Mouse (Mus musculus): ENCODE data around the gene Tnfsf12.

Gene Tnfsf12

DNA sequence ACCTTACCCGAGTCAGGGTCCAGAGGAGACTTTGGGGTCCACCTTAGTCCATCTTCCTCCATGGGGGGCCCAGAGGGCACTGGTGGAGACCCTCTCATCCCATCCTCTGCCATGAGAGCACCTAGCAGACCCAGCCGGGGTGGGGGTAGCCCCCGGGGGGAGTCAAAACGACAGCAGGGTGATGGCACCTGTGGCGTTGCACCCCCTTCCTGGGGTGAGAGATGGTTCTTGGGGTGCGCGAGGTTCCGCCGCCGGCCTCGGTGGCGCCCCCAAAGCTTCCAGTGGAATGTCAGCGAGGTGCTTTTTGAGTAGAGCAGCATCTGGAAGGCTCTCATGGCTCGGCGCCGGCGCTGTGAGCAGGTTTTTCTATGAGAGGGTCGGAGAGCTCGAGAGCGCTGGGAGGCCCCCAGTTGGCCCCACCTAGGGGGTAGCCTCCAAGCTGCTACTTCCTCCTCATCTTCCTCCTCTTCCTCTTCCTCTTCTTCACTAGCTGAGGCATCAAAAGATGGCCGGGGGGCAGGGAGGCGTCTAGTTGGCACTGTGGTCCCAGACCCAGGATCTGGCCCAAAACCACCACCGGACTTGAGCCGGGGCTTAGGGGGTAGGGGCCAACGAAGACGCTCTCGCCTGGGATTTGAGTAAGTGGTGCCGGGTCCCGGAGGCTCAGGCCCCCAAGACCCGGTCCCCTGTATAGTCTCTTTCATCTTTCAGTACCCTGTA lies 15.4 kb downstream of the Tnfsf12 start:
- no peak for DNase-seq

DNA sequence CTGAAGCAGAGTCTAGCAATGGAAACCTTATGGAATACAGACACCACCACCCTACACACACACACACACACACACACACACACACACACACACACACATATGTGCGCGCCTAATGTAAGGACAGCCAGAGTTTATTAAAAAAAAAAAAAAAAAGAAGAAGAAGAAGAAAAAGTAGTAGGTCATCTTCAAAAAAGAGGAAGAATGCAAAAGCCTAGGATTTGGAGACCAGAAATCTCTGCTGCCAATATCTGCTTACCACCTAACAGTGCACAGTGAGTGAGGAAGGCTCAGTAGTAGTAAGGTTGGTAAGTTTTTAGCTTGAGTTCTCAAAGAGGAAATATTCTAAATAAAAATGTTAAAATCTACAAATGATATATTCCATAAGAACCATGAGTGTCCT lies 16.5 kb downstream of the Tnfsf12 start:
- no peak for DNase-seq

DNA sequence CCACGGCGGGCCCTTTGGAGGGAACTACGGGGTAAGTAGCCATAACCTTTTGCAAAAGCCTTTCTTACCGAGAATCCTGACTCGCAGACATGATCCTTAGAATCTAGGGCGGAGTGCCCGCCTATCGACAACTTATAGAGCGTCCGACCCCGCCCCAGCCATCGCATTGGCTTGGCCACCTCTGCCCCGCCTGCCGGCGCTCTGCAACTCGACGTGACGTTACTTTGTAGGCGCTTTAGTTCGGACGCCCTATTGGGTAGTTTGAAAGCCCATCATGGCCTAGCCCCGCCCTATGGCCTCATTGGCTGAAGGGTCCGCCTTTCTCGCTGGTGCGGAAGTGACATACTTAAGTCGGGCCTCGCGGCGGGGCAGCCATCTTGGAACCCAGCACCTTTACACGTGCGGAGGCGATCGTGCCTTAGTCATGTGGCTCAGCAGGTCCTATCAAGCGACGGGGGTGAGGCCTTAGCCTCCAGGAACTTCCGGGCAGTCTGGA lies 23.4 kb downstream of the Tnfsf12 start, which contains the start of gene Eif4a1:
TSS of gene Eif4a1 (minus strand) at position 213 of the 496 bp plus-strand sequence.
- DNase-seq = peak; percentile 100

DNA sequence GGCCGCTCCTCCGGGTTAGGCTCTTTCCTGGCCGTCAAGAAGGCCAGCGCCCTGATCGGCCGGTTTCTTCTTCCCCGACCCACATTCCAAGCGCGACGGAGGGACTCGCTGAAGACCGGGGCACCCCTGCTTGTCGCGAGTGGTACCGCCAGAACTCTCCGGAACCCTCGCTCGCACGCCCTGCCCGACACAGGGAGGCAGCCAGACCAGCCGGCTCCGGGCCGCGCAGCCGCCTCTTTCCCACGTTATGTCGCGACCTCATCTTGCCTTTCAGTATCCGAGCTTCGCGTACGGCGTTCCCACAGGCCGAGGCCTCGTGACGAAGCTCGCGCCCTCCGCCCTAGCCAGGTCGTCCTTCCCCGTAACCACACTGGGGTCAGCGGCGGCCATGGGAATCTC lies 23.9 kb downstream of the Tnfsf12 start:
- DNase-seq = peak in 1 of 2 experiments; percentile 69

DNA sequence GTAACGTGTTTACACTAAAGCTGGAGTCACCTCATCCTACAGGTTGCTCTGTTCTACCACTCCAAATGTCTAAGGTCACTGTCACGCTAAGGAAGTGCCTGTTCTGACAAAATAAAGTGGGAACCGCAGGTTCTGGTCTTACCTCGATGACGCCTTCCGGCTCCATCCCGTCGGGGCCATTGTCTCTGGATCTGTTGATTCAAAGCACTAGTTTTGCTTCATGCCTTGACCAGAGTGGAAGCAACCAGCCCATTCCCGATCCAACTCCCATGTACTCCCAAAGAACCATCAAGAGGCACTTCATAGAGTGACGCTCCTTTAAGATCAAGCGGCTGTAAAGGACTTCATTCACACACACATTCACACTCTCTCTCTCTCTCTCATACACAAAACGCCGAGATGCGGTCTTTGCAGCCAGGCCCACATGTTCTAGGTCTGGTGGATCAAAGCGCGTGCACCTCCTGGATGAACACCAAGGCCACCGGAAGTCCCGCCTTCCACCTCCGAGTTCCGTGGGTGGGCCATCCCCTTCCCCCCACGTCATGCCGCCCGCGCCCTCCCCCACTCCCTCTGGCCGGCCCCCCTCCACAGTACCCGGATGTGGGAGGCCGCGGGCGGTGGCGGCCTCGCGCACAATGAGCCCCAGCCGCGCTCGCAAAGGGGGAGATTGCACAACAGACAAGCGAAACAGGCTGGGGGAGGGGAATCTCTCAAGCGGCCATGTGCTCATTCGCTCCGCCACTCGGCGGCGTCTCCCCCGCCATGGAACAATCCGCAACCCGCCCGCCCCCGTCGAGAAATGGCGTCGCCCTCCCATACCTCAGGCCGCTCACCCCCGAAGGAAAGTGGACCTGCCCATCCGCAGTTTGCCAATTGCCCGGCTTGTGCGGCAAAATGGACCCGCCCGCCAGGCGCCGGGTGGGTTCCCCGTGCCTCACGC lies 24.6 kb downstream of the Tnfsf12 start:
- peak; percentile 90 to 92 for DNase-seq

DNA sequence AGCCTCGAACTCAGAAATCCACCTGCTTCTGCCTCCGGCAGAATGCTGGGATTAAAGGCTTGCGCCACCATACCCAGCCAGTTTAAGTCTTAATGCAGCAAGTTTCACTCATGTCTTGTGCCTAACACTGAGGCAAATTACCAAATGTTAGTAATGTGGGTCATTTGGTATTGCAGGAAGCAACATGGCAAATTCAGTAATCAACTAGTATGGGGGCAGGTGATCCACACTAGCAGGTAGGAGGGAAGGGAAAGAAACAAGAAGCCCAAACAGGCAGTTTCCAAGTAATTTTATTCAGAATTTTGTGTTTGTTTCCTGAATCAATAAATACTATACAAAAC lies 29.0 kb downstream of the Tnfsf12 start:
- DNase-seq = no peak

DNA sequence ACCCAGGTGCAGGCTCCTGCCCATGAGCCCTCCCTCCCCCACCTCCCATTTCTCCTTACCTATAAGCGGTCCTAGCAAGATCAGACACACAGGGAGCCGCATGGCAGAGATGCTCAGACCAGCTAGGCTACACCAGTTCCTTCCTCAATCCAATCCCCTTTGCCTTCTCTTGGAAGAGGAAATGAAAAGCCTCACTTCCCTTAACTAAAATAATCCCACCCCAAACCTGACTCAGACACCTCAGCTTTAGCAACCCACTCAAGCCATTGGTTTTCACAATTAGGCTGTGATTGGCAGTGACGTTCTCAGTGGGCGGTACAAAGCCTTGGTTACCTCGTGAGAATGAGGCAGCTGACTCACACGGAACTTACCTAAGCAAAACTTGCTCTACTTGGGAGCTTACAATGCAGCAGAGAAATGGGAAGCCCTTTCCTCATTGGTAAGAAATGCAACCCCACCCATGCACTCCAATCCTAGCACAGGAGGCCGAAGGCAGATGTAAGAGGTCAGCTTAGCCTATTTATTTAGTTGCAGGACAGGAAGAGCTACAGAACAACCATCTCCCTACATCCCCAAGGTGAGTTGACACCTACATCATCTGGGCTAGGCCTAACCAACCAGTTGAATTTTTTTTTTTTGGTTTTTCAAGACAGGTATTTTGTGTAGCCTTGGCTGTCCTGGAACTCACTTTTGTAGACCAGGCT lies 29.5 kb downstream of the Tnfsf12 start, which contains the start of gene Cd68:
TSS of gene Cd68 (minus strand) at position 193 of the 704 bp plus-strand sequence.
- no peak for DNase-seq

DNA sequence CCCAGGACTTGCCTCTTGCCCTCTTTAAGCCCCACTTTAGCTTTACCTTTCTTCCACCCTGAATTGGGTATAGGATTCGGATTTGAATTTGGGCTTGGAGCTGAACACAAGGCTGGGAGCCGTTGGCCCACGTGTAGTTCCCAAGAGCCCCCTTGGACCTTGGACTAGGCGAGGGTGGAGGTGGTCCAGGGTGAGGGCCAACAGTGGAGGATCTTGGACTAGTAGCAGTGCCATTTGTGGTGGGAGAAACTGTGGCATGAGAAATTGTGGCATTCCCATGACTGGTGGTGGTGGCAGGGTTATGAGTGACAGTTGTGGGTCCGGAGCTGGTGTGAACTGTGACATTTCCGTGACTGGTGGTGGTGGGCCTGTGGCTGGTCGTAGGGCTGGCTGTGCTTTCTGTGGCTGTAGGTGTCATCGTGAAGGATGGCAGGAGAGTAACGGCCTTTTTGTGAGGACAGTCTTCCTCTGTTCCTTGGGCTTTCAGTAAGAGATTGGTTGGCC lies 30.1 kb downstream of the Tnfsf12 start:
- DNase-seq = no peak

GRCm38 (mm10) chr11:69664841-69665240 lies 30.8 kb downstream of the Tnfsf12 start:
- no peak for DNase-seq

- DNase-seq = no peak
Observed at GRCm38 (mm10) chr11:69663795-69664194, 31.9 kb downstream of the Tnfsf12 start.

- DNase-seq = no peak
Observed at GRCm38 (mm10) chr11:69662967-69663671, 32.5 kb downstream of the Tnfsf12 start.

DNA sequence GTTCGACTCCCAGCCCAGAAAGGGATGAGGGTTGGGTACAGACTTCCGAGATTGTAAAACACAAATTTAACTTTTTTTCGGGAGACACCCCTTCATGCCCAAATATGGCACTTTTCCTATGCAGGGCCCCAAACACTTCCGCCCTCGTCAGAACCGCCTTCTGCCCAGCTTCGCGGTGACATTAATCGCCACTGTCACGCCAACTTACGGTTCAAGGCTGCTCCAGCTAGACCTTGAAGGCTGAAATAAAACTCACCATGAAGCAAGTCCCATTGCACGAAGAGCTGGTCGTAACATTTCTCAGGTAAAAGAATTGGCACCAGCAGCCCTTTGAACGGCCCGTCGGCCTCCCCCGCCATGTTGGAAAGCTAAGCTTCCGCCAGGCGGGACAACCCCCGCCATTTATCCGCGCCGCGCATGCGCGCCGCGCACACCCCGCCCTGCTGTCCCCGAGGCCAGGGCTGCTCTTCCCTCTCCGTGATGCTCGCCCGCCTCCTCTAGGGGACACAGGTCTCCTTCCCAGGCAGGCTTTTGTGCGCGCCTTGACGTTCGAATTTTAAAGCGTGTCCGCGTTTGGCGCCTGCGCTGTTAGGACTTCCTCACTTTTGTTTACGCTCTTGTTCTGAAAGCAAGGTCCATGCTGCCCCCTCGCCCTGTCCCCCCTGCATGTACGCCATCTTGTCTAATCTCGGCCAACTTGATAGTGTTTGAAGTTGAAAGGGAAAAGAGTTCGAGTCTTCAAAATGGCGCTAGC lies 33.3 kb downstream of the Tnfsf12 start, which contains the start of gene Mpdu1:
TSS of gene Mpdu1 (minus strand) at position 430 of the 754 bp plus-strand sequence.
- DNase-seq = peak; percentile 91 to 94

DNA sequence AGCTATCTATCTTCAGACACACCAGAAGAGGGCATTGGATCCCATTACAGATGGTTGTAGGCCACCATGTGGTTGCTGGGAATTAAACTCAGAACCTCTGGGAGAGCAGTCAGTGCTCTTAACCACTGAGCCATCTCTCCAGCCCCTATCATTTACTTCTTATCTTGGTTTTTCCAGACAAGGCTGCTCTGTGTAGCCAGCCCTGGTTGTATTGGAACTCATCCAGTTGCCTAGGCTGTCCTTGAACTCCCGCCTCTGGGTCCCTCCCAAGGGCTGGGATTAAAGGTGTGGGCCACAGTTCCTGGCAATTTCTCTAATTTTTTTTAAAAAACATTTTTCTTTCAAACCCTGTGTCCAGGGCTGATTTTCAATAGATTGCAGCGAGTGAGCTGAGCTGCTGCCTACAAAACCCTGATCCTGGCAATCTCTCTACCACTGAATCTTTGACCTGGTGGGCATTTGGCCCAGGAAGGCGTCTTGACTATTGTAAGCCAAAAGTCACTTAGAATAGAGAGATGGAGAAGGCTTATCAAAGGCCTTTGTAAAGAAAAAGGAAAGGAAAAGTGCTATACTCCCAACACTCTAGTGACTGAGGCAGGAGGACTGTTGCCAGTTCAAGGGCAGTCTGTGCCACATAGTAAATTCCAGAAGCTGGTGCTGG lies 34.3 kb downstream of the Tnfsf12 start:
- DNase-seq = no peak

GRCm38 (mm10) chr11:69657462-69657881 lies 38.2 kb downstream of the Tnfsf12 start:
- no peak for DNase-seq

GRCm38 (mm10) chr11:69656617-69657461 lies 38.8 kb downstream of the Tnfsf12 start:
- DNase-seq = no peak

- no peak for DNase-seq
Observed at GRCm38 (mm10) chr11:69656065-69656455, 39.6 kb downstream of the Tnfsf12 start.

DNA sequence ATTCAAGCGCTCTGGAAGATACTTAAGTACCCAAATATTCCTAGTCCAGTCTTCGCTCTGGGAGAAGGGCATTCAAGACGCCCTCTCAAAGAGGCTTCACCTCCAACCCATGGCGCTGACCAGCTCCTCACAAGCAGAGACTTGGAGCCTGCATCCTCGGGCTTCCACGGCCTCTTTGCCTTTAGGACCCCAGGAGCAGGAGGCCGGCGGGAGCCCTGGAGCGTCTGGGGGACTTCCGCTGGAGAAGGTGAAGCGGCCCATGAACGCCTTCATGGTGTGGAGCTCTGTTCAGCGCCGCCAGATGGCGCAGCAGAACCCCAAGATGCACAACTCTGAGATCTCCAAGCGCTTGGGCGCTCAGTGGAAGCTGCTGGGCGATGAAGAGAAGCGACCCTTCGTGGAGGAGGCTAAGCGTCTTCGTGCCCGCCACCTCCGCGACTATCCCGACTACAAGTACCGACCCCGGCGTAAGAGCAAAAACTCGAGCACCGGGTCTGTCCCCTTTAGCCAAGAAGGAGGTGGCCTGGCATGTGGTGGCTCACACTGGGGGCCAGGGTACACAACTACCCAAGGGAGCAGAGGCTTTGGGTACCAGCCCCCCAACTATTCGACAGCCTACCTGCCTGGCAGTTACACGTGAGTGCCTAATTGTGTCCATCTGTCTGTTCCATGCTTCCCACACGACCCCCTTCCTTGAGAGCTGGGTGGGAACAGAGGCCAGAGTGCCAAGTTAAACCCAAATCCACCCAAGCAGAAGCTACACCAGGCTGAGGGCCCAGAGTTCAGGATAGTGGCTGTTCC lies 40.2 kb downstream of the Tnfsf12 start, which contains the start of gene Sox15:
TSS of gene Sox15 (plus strand) at position 51 of the 801 bp plus-strand sequence.
- no peak for DNase-seq

DNA sequence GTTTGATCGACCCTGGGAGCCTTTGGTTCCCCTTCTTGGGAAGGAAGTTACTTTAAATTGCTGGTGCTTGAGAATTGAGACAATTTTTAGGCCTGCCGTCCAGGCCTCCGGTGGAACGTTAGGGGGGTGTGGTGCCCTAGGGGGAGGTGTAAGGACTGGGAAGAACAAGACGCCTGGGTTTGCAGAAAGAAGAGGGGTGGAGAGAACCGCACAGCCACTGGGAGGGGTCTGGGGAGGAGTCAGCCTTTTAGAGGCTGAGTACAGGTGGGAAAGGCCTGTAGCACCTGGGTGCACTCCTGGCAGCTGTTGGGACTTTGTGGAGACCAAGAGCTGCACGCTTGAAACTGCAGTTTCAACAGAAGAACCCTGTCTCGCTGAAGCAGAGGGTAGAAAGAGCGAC lies 40.9 kb downstream of the Tnfsf12 start:
- no peak for DNase-seq

- DNase-seq = no peak
Observed at GRCm38 (mm10) chr11:69653399-69653798, 42.2 kb downstream of the Tnfsf12 start.

Measured in thymus, adult 18-20 months (tissue).